Mouse (Mus musculus) brain, adult 2 months (tissue): Measurements from ENCODE around the gene Fam198a.

Experiments
- DNase-seq: peaks from one replicate; pipeline ENCODE4 v3.0.0; 2011; ENCODE audit warnings: low read depth, low spot score

Fam198a gene

DNA sequence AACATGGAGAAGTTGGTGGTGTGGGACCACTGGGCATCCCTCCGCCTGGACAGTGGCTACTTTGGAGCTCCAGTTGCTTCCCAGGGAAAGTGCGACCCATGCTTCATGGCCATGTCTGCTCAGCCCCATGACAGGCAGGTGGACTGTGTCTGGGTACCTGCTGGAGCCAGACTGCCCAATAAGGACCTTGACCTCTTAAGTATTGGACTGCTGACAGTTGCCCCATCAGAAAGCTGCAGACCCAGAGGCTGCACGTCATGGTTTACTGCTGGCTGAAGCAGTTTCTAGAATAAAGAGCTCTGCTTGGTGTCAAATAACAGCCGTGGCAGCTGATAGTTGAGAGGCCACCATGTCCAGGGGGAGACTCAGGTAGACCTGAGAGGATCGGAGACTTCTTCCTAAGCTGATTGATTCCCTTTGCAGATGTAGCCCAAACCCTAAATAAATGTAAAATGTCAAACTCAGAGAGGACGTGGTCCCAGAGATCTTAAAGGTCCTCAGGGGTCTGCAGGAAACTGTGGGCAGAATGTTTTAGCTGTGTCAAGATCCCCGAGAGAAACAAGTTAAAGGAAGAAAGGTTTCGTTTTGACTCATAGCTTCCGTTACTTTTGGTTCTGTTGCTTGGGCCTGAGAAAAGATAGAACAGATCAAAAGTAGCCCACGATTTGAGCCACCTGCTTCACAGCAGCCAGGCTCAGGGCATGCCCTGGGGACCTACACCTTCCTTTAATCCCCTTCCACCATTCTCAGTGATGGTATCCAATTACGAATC lies 24.0 kb upstream of the Fam198a start:
- DNase-seq = no peak

GRCm38 (mm10) chr9:121927721-121928120 lies 23.1 kb upstream of the Fam198a start:
- DNase-seq = no peak

DNA sequence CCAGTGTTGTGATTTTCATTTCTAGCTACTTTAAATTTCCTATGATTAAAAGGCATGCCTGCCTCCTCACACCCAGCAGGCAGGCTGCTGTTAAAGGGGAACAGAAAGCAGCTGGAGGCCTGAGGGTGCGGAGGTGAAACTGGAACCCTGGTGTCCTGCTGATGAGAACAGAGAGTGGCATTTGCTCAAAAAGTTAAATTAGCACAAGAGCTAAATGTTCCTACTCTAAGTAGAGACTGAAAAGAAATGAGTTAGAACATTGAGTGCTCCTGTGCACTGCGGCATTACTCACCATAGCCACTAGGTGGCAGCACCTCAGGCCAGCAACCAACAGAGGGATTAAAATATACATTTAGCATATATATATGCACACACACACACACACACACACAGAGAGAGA lies 22.3 kb upstream of the Fam198a start:
- peak; percentile 71 for DNase-seq

GRCm38 (mm10) chr9:121934856-121935255 lies 15.9 kb upstream of the Fam198a start:
- peak; percentile 66 for DNase-seq

DNA sequence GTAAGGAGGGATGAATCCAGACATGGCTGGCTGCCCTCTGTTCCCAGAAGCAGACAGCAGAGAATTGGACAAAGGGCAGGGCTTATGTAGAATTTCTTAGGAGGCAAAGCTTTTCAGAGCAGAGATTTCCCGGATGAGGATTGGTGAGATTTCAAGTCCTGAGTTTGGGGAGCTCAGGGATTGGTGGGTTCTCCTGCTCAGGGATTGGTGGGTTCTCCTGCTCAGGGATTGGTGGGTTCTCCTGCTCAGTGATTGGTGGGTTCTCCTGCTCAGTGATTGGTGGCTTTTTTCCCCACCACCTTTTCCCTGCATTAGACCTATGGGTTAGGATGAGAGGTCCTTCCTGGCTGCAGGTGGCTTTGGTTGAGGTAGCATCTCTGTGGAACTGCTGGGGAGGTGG lies 13.8 kb upstream of the Fam198a start:
- DNase-seq = peak; percentile 88

DNA sequence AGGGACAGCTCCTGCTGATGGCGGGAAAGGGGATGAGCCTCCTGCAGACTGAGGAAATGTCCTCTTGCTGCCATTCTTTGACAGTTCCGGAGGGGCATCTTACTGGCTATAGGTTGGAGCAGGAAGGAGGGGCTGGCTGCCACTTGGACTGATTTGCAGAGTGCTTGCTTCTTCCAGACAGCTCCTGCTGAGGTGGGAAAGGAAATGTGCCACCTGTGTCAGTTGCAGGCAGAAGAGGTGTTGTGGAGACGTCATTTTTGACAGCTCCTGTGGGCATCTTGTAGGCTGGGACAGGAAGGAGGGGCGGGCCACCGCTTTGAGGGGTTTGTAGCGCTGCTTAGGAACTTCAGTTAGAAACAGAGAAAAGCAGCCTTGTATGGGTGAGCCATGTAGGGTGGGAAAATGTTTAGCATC lies 13.3 kb upstream of the Fam198a start:
- DNase-seq = peak; percentile 49

DNA sequence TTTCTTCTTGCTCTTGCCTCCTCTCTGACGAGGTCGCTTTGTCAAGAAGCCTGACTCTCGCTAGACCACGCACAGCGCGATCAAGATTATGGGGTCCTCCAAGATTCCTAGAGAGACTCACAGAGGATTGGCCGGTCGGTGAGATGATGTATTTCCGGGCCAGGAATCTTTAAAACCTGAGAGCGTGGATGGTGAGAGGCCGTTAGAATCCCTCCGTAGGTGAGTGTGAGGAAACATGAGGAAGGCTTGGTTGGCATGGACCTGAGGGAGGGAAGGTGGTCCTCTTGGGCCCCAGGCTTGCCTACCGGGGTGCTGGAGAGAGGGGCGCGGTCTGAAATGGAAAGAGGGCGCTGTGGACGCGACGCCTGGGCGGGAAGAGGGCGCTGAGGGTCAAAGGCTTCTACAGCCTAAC lies 12.8 kb upstream of the Fam198a start:
- peak; percentile 78 for DNase-seq

DNA sequence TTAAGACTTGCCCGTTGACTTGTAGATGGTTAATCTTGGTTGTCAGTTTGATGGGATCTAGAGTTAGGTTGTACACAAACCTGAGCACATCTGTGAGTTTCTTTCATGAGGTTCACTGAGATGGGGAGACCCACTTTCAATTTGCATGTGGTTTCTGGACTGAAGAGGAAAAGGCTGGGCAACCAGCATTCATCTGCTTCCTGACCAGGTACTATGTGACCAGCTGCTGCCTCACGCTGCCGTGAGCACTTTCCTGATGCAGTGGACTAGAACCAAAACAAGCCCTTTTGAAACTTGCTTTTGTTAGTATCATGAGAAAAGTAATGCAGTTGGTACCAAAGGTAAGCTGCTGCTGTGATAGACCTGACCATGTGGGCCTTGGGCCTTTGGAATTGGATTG lies 7.8 kb upstream of the Fam198a start:
- DNase-seq = no peak

- no peak for DNase-seq
Observed at GRCm38 (mm10) chr9:121943628-121944027, 7.2 kb upstream of the Fam198a start.

GRCm38 (mm10) chr9:121947784-121948183 lies 3.0 kb upstream of the Fam198a start:
- peak; percentile 86 for DNase-seq

- DNase-seq = peak; percentile 36
Observed at GRCm38 (mm10) chr9:121948431-121948830, 2.4 kb upstream of the Fam198a start.

DNA sequence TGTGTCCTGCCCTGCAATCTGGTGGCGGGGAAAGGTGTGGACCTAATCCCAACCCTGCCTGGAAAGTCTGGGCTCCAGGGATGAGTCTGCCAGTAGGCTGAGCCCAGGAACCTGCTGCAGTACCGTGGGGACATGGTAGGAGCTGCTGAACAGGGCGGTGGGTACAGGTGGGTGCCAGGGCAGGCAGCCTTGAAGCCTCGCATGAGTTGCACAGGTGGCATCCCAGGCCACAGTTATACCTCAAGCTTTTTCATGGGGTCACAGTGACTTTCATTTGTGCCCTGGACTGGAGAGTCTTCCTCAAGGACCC lies 281 bp downstream of the Fam198a start:
- DNase-seq = no peak

- DNase-seq = no peak
Observed at GRCm38 (mm10) chr9:121952596-121952995, 1.8 kb downstream of the Fam198a start.

DNA sequence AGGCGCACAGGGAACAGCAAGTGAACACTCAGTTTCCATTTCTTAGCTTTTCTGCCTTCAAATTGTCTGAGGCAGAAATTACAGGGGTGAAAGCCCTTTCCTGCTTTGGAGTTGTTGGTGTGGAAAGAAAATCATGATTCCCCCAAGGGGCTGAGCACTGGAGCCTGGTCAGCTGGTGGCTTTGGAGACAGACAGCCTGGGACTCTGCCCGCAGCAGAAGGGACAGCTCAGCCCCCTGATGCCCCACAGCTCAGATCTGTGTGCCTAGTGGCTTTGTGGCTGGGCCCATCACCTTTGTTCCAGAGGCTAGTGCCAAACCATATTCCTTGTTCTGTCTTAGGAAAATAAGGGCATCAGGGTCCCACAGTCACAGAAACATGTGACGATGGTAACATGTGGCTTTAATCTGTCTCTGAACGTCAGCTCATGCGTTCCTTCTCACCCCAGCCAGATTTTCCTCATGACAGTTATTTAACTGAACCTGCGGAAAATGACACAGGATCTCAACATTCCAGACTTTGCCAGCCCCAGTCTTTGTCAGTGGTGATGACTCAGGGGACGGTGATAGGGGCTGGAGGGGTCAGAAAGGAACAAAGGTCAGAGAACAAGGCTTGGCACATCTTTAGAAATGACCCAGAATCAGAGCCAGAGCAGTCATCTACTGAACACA lies 9.3 kb downstream of the Fam198a start:
- no peak for DNase-seq

GRCm38 (mm10) chr9:121964941-121965340 lies 14.2 kb downstream of the Fam198a start:
- DNase-seq = peak; percentile 67

GRCm38 (mm10) chr9:121968258-121968657 lies 17.5 kb downstream of the Fam198a start:
- no peak for DNase-seq

DNA sequence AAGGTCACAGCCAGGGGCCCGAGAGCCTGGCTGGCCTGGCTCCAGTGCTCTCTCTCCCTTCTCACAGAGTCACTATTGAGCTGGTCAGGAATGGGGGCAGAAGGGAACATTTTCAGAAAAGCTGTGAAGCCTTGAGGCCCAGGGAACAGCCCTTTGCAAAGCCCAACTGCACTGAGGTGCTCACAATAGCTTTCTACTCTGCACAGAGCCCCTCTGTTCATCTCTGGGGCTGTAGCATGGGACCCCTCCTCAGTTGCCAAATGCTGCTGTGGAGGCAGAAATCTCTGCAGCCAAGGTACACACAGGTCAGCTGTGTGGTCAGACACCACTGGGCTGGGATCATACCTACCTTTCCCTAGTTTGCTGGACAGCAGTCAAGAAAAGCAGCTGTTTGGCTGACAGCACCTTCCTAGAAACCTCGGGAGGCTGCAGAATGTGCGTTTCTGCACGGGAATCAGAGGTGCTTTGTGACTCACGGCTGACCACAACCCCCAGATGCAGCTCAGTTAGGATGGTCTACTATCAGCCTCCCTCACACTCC lies 19.1 kb downstream of the Fam198a start:
- no peak for DNase-seq

GRCm38 (mm10) chr9:121973207-121973606 lies 22.4 kb downstream of the Fam198a start:
- DNase-seq = no peak

DNA sequence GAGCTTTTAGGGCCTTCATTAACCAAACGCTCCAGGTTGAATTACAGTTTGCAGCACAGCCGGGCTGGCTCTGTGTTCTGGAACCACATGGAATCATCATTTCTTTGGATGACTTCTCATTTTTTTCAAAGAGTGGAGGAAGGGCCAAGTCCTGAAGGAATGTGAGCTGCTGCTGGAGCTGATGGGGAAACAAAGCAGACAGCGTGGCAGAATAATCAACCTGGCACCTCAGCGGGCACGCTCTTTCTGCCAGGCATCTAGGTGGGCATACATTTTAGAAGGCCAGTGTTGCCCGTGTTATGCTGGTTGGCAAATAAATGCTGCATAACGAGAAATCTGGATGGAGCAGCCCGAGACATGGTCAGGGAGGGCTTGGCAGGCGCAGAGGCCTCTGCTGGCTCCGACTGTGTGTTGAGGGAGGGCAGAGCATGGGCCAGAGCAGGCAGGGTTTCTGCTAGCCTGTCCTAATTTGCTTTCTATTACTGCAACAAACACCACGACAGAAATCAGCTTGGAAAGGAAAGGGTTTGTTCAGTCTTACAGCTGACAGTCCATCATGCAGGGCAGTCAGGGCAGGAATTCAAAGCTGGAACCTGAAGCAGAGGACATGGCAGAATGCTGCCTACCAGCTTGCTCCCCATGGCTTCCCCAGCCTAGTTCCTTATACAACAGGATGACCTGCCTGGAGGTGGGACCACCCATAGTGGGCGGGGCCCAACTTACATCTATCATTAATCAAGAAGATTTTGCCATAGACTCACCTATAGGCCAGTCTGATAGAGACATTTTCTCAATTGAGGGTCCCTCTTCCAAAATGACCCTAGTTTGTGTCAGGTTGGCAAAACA lies 23.6 kb downstream of the Fam198a start:
- DNase-seq = peak; percentile 80

GRCm38 (mm10) chr9:121975321-121975720 lies 24.5 kb downstream of the Fam198a start:
- DNase-seq = no peak

DNA sequence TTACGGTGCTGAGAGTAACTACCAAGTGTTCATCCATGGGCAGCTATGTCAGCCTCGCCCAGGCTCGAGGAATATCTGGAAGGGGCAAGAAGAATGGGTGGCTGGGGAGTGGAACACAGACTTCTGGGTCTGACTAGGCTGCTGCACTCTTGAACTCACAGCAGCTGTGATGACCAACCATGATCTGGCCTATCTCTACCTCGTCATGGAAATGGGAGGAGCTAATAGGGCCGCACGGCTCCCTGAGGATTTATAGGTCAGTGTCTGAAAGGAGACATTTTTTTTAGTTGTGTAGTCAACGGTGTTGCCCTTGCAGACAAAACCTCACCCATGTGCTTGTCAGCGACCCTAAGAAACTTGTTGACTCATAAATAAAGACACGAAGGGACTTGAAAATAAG lies 30.3 kb downstream of the Fam198a start:
- no peak for DNase-seq

GRCm38 (mm10) chr9:121981466-121982105 lies 30.8 kb downstream of the Fam198a start:
- DNase-seq = no peak
